ENCODE assay signal across 8 mouse cellular contexts in genomic region chr2:169035315-169035714, GRCm38 (mm10).
DNase-seq lines count a peak whose midpoint lies in the region; ATAC-seq and TF ChIP-seq lines count a peak whose summit lies in the region.
"Had no signal": no experiment of that assay in that cellular context is flagged by ENCODE, and none has a peak within 500 bp of the region (broad histone marks: within the 10 kb centered on the region; RNA-seq: fewer than 3 reads in every experiment).

No protein-coding gene starts in this region.

- H3K4me1 ChIP-seq in kidney, embryonic 15.5 days, result no peaks in the 10 kb centered on the region
- peaks cover 0 to 4% of the 10 kb centered on the region in 2 experiments; a peak in 1 of 4 replicates for H3K4me1 ChIP-seq in ES-E14 (ENCODE audit: control insufficient read depth in 2 of 2, insufficient read depth in 2 of 2, low read length in 2 of 2, poor library complexity in 1 of 2)

- H3K4me3 ChIP-seq in kidney, embryonic 15.5 days (replicated peaks), result no peak overlapping the region
- H3K4me3 ChIP-seq in ES-E14 (ENCODE audit: insufficient read depth in 1 of 2, low read depth in 1 of 2, low read length in 2 of 2, poor library complexity in 1 of 2, severe bottlenecking in 1 of 2), result no peak overlapping the region
- H3K4me3 ChIP-seq: embryonic facial prominence, embryonic 15.5 days had no signal

- no peak overlapping the region for H3K27ac ChIP-seq in kidney, embryonic 15.5 days
- H3K27ac ChIP-seq in ES-E14 (ENCODE audit: insufficient read depth, low read depth, low read length, poor library complexity, severe bottlenecking), result no peak overlapping the region
- H3K27ac ChIP-seq: embryonic facial prominence, embryonic 15.5 days had no signal

- H3K36me3 ChIP-seq in kidney, embryonic 15.5 days, result no peaks in the 10 kb centered on the region
- no peaks in the 10 kb centered on the region for H3K36me3 ChIP-seq in ES-E14 (ENCODE audit: control insufficient read depth, insufficient read depth, low read length, poor library complexity, severe bottlenecking)
- H3K36me3 ChIP-seq: embryonic facial prominence, embryonic 15.5 days had no signal

- H3K27me3 ChIP-seq in kidney, embryonic 15.5 days, result no peaks in the 10 kb centered on the region
- H3K27me3 ChIP-seq: embryonic facial prominence, embryonic 15.5 days had no signal

- no peak for ATAC-seq in kidney, embryonic 15.5 days (replicated peaks; ENCODE audit: low FRiP score)

- H3K9ac ChIP-seq in kidney, embryonic 15.5 days, result no peak overlapping the region
- no peak overlapping the region for H3K9ac ChIP-seq in ES-E14 (ENCODE audit: insufficient read depth, low read depth, low read length, poor library complexity, severe bottlenecking)
- H3K9ac ChIP-seq: embryonic facial prominence, embryonic 15.5 days had no signal

- intact Hi-C loops in gastrocnemius, postnatal 14 days (cut with DNase I; ENCODE audit: low total_unique reads), result no loop called here

- 20% methylated on average over 3 of the region's 3 CpGs for WGBS in kidney, embryonic 15.5 days

- no peak overlapping the region for H3K4me2 ChIP-seq in kidney, embryonic 15.5 days
- H3K4me2 ChIP-seq: embryonic facial prominence, embryonic 15.5 days had no signal

- in situ Hi-C loops in ES-E14 (cut with MboI; ENCODE audit: low sequenced_read_pairs in 2 of 2, unreplicated experiment in 2 of 2), result no loop called here

- H3K9me3 ChIP-seq in kidney, embryonic 15.5 days (replicated peaks), result no peaks in the 10 kb centered on the region
- H3K9me3 ChIP-seq in ES-E14 (ENCODE audit: control insufficient read depth, insufficient read depth, low read depth, low read length), result no peaks in the 10 kb centered on the region
- H3K9me3 ChIP-seq: embryonic facial prominence, embryonic 15.5 days had no signal

- peak; percentile 13 for DNase-seq in kidney, adult 9 months
- peak; percentile 12 for DNase-seq in CD4-positive helper T cell, adult 2 months (ENCODE audit: low read depth, low spot score)
- DNase-seq in ES-E14 (ENCODE audit: low read depth, low spot score), result peak; percentile 47
- peak; percentile 14 for DNase-seq in kidney, postnatal 14 days
- DNase-seq in testis, postnatal 10 days (ENCODE audit: low spot score), result peak; percentile 63
- DNase-seq in gastrocnemius, postnatal 14 days, result no peak

TF ChIP-seq in ES-E14, 5 proteins besides CTCF, POLR2A, EP300 and RAD21:
- no peak for TF ChIP-seq CHD2 (IDR thresholded peaks at IDR 0.05; ENCODE audit: low read depth, low read length)
- no peak for TF ChIP-seq MAFK (IDR thresholded peaks at IDR 0.05; ENCODE audit: insufficient read depth, low read depth, low read length)
- no peak for TF ChIP-seq HCFC1 (IDR thresholded peaks at IDR 0.05; ENCODE audit: borderline replicate concordance, insufficient read depth, low read length)
- TF ChIP-seq ZC3H11A (IDR thresholded peaks at IDR 0.05; ENCODE audit: borderline replicate concordance, low read depth, low read length), result no peak
- TF ChIP-seq ZNF384 (IDR thresholded peaks at IDR 0.05; ENCODE audit: low read depth, low read length), result no peak
TF ChIP-seq in ES-E14: peak in this region for 0.
